Mouse (Mus musculus) ES-E14 (cell line): ENCODE results near the gene Myo19.

ENCODE experiments used
- CHD2 ChIP-seq: IDR thresholded peaks from 2 replicates; pipeline ENCODE4 v1.6.1; 2014; ENCODE audit warnings: mild to moderate bottlenecking, low read depth, low read length, inconsistent platforms
- HCFC1 ChIP-seq: IDR thresholded peaks from 2 replicates; pipeline ENCODE4 v1.6.1; 2012; ENCODE audit warnings: low read length, inconsistent platforms, borderline replicate concordance; ENCODE audit not compliant: insufficient read depth
- MAFK ChIP-seq: IDR thresholded peaks from 2 replicates; pipeline ENCODE4 v1.6.1; 2014; ENCODE audit warnings: mild to moderate bottlenecking, low read depth, low read length, inconsistent platforms; ENCODE audit not compliant: insufficient read depth
- ZC3H11A ChIP-seq: IDR thresholded peaks from 2 replicates; pipeline ENCODE4 v1.6.1; 2012; ENCODE audit warnings: low read depth, mild to moderate bottlenecking, inconsistent platforms, low read length, borderline replicate concordance
- ZNF384 ChIP-seq: IDR thresholded peaks from 2 replicates; pipeline ENCODE4 v1.6.1; 2012; ENCODE audit warnings: low read depth, low read length, inconsistent platforms

DNA sequence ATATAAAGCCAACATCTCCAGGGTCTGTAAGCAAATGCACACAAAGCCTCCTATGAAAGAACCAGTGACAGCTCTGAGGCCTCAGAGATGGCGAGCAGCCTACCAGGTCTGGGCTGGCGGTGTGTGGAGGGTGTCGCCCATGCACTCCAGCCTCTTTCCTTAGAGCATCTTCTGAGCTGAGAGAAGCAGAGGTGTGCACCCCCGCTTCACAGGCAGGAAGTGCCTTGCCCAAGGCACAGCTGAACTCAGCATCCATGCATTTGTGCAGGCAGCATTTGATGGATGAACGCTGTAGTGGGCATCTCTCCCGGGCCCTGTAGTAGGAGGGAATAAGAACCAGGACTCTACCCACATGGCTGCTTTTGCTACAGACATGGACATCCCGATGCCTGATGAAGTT is 11.8 kb downstream of the Myo19 start:
- TF ChIP-seq MAFK = no peak
- TF ChIP-seq ZC3H11A = no peak
- TF ChIP-seq CHD2 = no peak
- TF ChIP-seq HCFC1 = no peak
- TF ChIP-seq ZNF384 = no peak
